Mouse (Mus musculus) intestine, embryonic 15.5 days (tissue): Measurements from ENCODE around the gene Crat. TPM values are rescaled to one million over a fixed set of nuclear protein-coding genes. Genes with fewer than 3 reads are reported as not detected.

Source experiments
- ATAC-seq: fragments of 200-750 bp; cut with Nextera tagmentation; 2 replicates; pipeline ENCODE4 v1.8.0; 2017; ENCODE audit warnings: moderate TSS enrichment, moderate library complexity
- H3K27ac ChIP-seq: fragments of 300-500 bp; sonication (generic); 2 replicates; pipeline ENCODE4 v1.5.1; 2015; ENCODE audit warnings: mild to moderate bottlenecking, inconsistent platforms
- H3K27me3 ChIP-seq: fragments of 300-500 bp; sonication (generic); replicated peaks from 2 replicates; pipeline ENCODE4 v1.6.1; 2015; ENCODE audit warnings: inconsistent platforms
- H3K36me3 ChIP-seq: fragments of 300-500 bp; sonication (generic); 2 replicates; pipeline ENCODE4 v1.6.1; 2015; ENCODE audit warnings: inconsistent platforms
- H3K4me1 ChIP-seq: fragments of 300-500 bp; sonication (generic); replicated peaks from 2 replicates; pipeline ENCODE4 v1.6.1; 2015; ENCODE audit warnings: inconsistent platforms
- H3K4me2 ChIP-seq: fragments of 300-500 bp; sonication (generic); replicated peaks from 2 replicates; pipeline ENCODE4 v1.6.1; 2015; ENCODE audit warnings: mild to moderate bottlenecking, inconsistent platforms
- H3K4me3 ChIP-seq: fragments of 300-500 bp; sonication (generic); replicated peaks from 2 replicates; pipeline ENCODE4 v1.5.1; 2015; ENCODE audit warnings: inconsistent platforms
- H3K9ac ChIP-seq: fragments of 300-500 bp; sonication (generic); 2 replicates; pipeline ENCODE4 v1.6.1; 2015; ENCODE audit warnings: inconsistent platforms
- H3K9me3 ChIP-seq: fragments of 300-500 bp; sonication (generic); 2 replicates; pipeline ENCODE4 v1.6.1; 2016; ENCODE audit warnings: inconsistent platforms
- WGBS: fragments of 180-500 bp; shearing (Covaris S2); methylation state at CpG from one replicate; pipeline ENCODE4 v1.1.7; 2015; 5-methylcytosine and 5-hydroxymethylcytosine counted together
- polyA plus RNA-seq: library from polyadenylated mRNA; unstranded; fragments of >200 nt; fragmentation: Nextera tagmentation; extraction: Ambion mirVana; gene quantifications from 2 replicates; pipeline ENCODE4 v1.2.1, GENCODE M21; 2015

Crat gene
- polyA plus RNA-seq, 1 experiment from 2014 or later, result 19.6 TPM

- Histone ChIP-seq H3K4me3 (no peak overlapping the region), H3K9ac (no peak overlapping the region), H3K27me3 (no peaks in the 10 kb centered on the region), H3K4me1 (peaks cover 48% of the 10 kb centered on the region), H3K27ac (peak overlapping the region; percentile 19; the same call in 1 of the 2 replicates), H3K36me3 (peaks cover 37% of the 10 kb centered on the region), H3K4me2 (no peak overlapping the region), H3K9me3 (no peaks in the 10 kb centered on the region)
- ATAC-seq, result no peak
- WGBS, result 82% methylated on average over 10 of the region's 10 CpGs
Measured at GRCm38 (mm10) chr2:30446891-30447826, 31.5 kb upstream of the Crat start.

GRCm38 (mm10) chr2:30445312-30445711, 29.7 kb upstream of the Crat start:
- Histone ChIP-seq H3K36me3 (peaks cover 32% of the 10 kb centered on the region), H3K4me1 (peaks cover 64% of the 10 kb centered on the region), H3K27me3 (no peaks in the 10 kb centered on the region), H3K9me3 (no peaks in the 10 kb centered on the region), H3K4me3 (no peak overlapping the region), H3K27ac (peak overlapping the region; percentile 98), H3K4me2 (peak overlapping the region; percentile 26), H3K9ac (peak overlapping the region; percentile 24; the same call in 1 of the 2 replicates)
- 27% methylated on average over 2 of the region's 2 CpGs for WGBS
- peak; percentile 56 for ATAC-seq

GRCm38 (mm10) chr2:30444450-30444849, 28.8 kb upstream of the Crat start:
- Histone ChIP-seq H3K9me3 (no peaks in the 10 kb centered on the region), H3K27me3 (no peaks in the 10 kb centered on the region), H3K4me1 (peaks cover 73% of the 10 kb centered on the region), H3K9ac (0 out of 2 replicates have a peak overlapping the region, but pooled peaks have one; percentile 24), H3K4me3 (no peak overlapping the region), H3K36me3 (peaks cover 30% of the 10 kb centered on the region), H3K4me2 (peak overlapping the region; percentile 66), H3K27ac (peak overlapping the region; percentile 98)
- ATAC-seq, result no peak

GRCm38 (mm10) chr2:30444006-30444405, 28.4 kb upstream of the Crat start:
- Histone ChIP-seq H3K36me3 (peaks cover 30% of the 10 kb centered on the region; the same call in 1 of the 2 replicates), H3K4me3 (no peak overlapping the region), H3K4me1 (peaks cover 73% of the 10 kb centered on the region), H3K9ac (no peak overlapping the region), H3K9me3 (no peaks in the 10 kb centered on the region), H3K4me2 (peak overlapping the region; percentile 66), H3K27ac (peak overlapping the region; percentile 98), H3K27me3 (no peaks in the 10 kb centered on the region)
- no peak for ATAC-seq
- 39% methylated on average over 5 of the region's 5 CpGs for WGBS

GRCm38 (mm10) chr2:30443281-30443680, 27.7 kb upstream of the Crat start:
- ATAC-seq, result no peak
- peak overlapping the region; percentile 98 for H3K27ac ChIP-seq
- no peak overlapping the region for H3K4me3 ChIP-seq
- peaks cover 35% of the 10 kb centered on the region for H3K36me3 ChIP-seq
- peaks cover 73% of the 10 kb centered on the region for H3K4me1 ChIP-seq
- peak overlapping the region; percentile 66 for H3K4me2 ChIP-seq
- no peaks in the 10 kb centered on the region for H3K9me3 ChIP-seq
- WGBS, result 34% methylated on average over 4 of the region's 4 CpGs
- H3K27me3 ChIP-seq, result no peaks in the 10 kb centered on the region
- 0 out of 2 replicates have a peak overlapping the region, but pooled peaks have one; percentile 40 for H3K9ac ChIP-seq

- 24% methylated on average over 5 of the region's 5 CpGs for WGBS
- H3K36me3 ChIP-seq, result peaks cover 41% of the 10 kb centered on the region
- no peak for ATAC-seq
Measured at GRCm38 (mm10) chr2:30442498-30442890, 26.9 kb upstream of the Crat start.

GRCm38 (mm10) chr2:30441518-30442497, 26.2 kb upstream of the Crat start:
- H3K9me3 ChIP-seq, result no peaks in the 10 kb centered on the region
- peak overlapping the region; percentile 66 for H3K4me2 ChIP-seq
- peak overlapping the region; percentile 40 for H3K9ac ChIP-seq
- peaks cover 39% of the 10 kb centered on the region for H3K36me3 ChIP-seq
- H3K27me3 ChIP-seq, result no peaks in the 10 kb centered on the region
- peak overlapping the region; percentile 29 for H3K4me3 ChIP-seq
- H3K27ac ChIP-seq, result peak overlapping the region; percentile 98
- WGBS, result 8% methylated on average over 15 of the region's 15 CpGs
- ATAC-seq, result peak; percentile 70
- H3K4me1 ChIP-seq, result peaks cover 69% of the 10 kb centered on the region

More at GRCm38 (mm10) chr2:30442498-30442890, 26.9 kb upstream of the Crat start:
- Histone ChIP-seq H3K9ac (peak overlapping the region; percentile 40), H3K4me2 (peak overlapping the region; percentile 66), H3K9me3 (no peaks in the 10 kb centered on the region), H3K27ac (peak overlapping the region; percentile 98), H3K27me3 (no peaks in the 10 kb centered on the region), H3K4me3 (peak overlapping the region; percentile 29), H3K4me1 (peaks cover 73% of the 10 kb centered on the region)

GRCm38 (mm10) chr2:30440701-30441517, 25.3 kb upstream of the Crat start:
- H3K4me2 ChIP-seq, result peak overlapping the region; percentile 66

GRCm38 (mm10) chr2:30440211-30440700, 24.6 kb upstream of the Crat start:
- WGBS, result 33% methylated on average over 3 of the region's 3 CpGs
- Histone ChIP-seq H3K27ac (peak overlapping the region; percentile 98), H3K9ac (peak overlapping the region; percentile 1), H3K27me3 (no peaks in the 10 kb centered on the region), H3K4me1 (peaks cover 59% of the 10 kb centered on the region), H3K9me3 (no peaks in the 10 kb centered on the region), H3K4me3 (no peak overlapping the region), H3K4me2 (no peak overlapping the region), H3K36me3 (peaks cover 33% of the 10 kb centered on the region)
- no peak for ATAC-seq

More at GRCm38 (mm10) chr2:30440701-30441517, 25.3 kb upstream of the Crat start:
- Histone ChIP-seq H3K4me3 (no peak overlapping the region), H3K27ac (peak overlapping the region; percentile 98), H3K4me1 (peaks cover 65% of the 10 kb centered on the region), H3K9me3 (no peaks in the 10 kb centered on the region), H3K9ac (peak overlapping the region; percentile 40; the same call in 1 of the 2 replicates), H3K27me3 (no peaks in the 10 kb centered on the region), H3K36me3 (peaks cover 34% of the 10 kb centered on the region)
- peak; percentile 52 for ATAC-seq
- 11% methylated on average over 12 of the region's 12 CpGs for WGBS

- peak overlapping the region; percentile 98 for H3K27ac ChIP-seq
- H3K4me1 ChIP-seq, result peaks cover 53% of the 10 kb centered on the region
- H3K27me3 ChIP-seq, result no peaks in the 10 kb centered on the region
- H3K4me2 ChIP-seq, result no peak overlapping the region
- H3K9me3 ChIP-seq, result no peaks in the 10 kb centered on the region
- peaks cover 35% of the 10 kb centered on the region for H3K36me3 ChIP-seq
- ATAC-seq, result no peak
- 92% methylated on average over 6 of the region's 6 CpGs for WGBS
- no peak overlapping the region for H3K4me3 ChIP-seq
- H3K9ac ChIP-seq, result peak overlapping the region; percentile 1; the same call in 1 of the 2 replicates
Measured at GRCm38 (mm10) chr2:30439631-30440030, 24.0 kb upstream of the Crat start.

- 89% methylated on average over 4 of the region's 4 CpGs for WGBS
- ATAC-seq, result no peak
- H3K27ac ChIP-seq, result no peak overlapping the region
- H3K36me3 ChIP-seq, result peaks cover 44% of the 10 kb centered on the region
- no peaks in the 10 kb centered on the region for H3K27me3 ChIP-seq
- H3K4me3 ChIP-seq, result no peak overlapping the region
- no peak overlapping the region for H3K9ac ChIP-seq
- H3K4me2 ChIP-seq, result no peak overlapping the region
- peaks cover 35% of the 10 kb centered on the region for H3K4me1 ChIP-seq
- H3K9me3 ChIP-seq, result no peaks in the 10 kb centered on the region
Measured at GRCm38 (mm10) chr2:30437791-30438190, 22.2 kb upstream of the Crat start.
